Mouse (Mus musculus) olfactory bulb, adult 2 months (tissue): ENCODE measurements around the gene Actn3.

ENCODE experiments used
- CTCF ChIP-seq: fragments of 200-500 bp; IDR thresholded peaks from 2 replicates; pipeline ENCODE4 v1.5.1; 2012; ENCODE audit warnings: low read depth, mild to moderate bottlenecking, low read length, moderate library complexity; ENCODE audit not compliant: insufficient read depth
- POLR2A ChIP-seq: fragments of 200-500 bp; IDR thresholded peaks from 2 replicates; pipeline ENCODE4 v1.6.1; 2012; ENCODE audit warnings: mild to moderate bottlenecking, low read depth, low read length, moderate library complexity; ENCODE audit not compliant: insufficient read depth

DNA sequence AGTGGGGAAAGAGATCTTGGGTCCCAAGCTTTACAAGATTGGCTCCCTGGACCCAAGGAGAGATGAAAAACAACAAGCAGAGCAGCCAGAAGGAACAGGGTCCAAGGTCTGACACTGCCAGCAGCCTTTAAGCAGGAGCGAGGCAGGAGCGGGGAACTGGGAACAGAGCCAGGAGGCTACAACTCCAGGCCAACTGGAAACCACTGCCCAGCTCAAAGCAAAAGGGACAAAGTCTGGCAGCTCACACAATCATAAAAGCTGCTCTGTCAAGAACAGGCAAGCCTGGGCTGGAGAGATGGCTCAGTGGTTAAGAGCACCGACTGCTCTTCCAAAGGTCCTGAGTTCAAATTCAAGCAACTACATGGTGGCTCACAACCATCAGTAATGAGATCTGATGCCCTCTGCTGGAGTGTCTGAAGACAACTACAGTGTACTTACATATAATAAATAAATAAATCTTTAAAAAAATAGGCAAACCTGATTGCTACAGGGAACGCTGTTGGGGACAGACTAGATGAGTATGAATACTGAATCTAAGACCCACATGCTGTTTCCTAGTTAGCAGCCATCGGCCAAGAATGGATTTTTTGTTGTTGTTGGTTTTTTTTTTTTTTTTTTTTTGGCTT is 56.9 kb downstream of the Actn3 start:
- no peak for TF ChIP-seq POLR2A
- TF ChIP-seq CTCF = no peak
